ENCODE assay signal across 8 mouse cellular contexts in genomic region chr12:116484991-116485390, GRCm38 (mm10). TPM values are rescaled to one million over a fixed set of nuclear protein-coding genes. Genes with fewer than 3 reads are reported as not detected.
DNase-seq lines count a peak whose midpoint lies in the region; ATAC-seq and TF ChIP-seq lines count a peak whose summit lies in the region.

No protein-coding gene starts in this region.

- H3K9ac ChIP-seq in heart, embryonic 16.5 days (ENCODE audit: low read length) = no peak overlapping the region
- no peak overlapping the region for H3K9ac ChIP-seq in embryonic facial prominence, embryonic 14.5 days (ENCODE audit: low read depth, low read length)
- H3K9ac ChIP-seq in hindbrain, embryonic 16.5 days (ENCODE audit: low read depth, low read length) = peak overlapping the region; percentile 90
- peak overlapping the region; percentile 87; the same call in 1 of the 2 replicates for H3K9ac ChIP-seq in midbrain, postnatal 0 days (replicated peaks; ENCODE audit: low read length, poor library complexity, severe bottlenecking)

- H3K36me3 ChIP-seq in heart, embryonic 16.5 days (ENCODE audit: control insufficient read depth, insufficient read depth) = no peaks in the 10 kb centered on the region
- H3K36me3 ChIP-seq in embryonic facial prominence, embryonic 14.5 days (ENCODE audit: control insufficient read depth, insufficient read depth, low read length) = no peaks in the 10 kb centered on the region
- no peaks in the 10 kb centered on the region for H3K36me3 ChIP-seq in hindbrain, embryonic 16.5 days (ENCODE audit: control insufficient read depth, insufficient read depth, low read length)
- H3K36me3 ChIP-seq in midbrain, postnatal 0 days (ENCODE audit: insufficient read depth, low read length) = no peaks in the 10 kb centered on the region

- no peak for DNase-seq in heart, postnatal 10 days
- no peak for DNase-seq in embryonic facial prominence, embryonic 14.5 days (ENCODE audit: low spot score)
- no peak for DNase-seq in midbrain, postnatal 0 days (ENCODE audit: low spot score)
- no peak for DNase-seq in left cerebral cortex, adult 8-10 months (ENCODE audit: low spot score in 2 of 2)
- DNase-seq in layer of hippocampus, adult 18-20 months (ENCODE audit: low spot score in 2 of 2) = no peak
- DNase-seq in thymus, postnatal 10 days (ENCODE audit: low spot score in 2 of 2) = no peak

- H3K4me1 ChIP-seq in heart, embryonic 16.5 days (ENCODE audit: control insufficient read depth, insufficient read depth, low read length) = peaks cover 5% of the 10 kb centered on the region
- H3K4me1 ChIP-seq in embryonic facial prominence, embryonic 14.5 days (ENCODE audit: control insufficient read depth, insufficient read depth, low read length) = peaks cover 6% of the 10 kb centered on the region; the same call in 1 of the 2 replicates
- peaks cover 7% of the 10 kb centered on the region for H3K4me1 ChIP-seq in hindbrain, embryonic 16.5 days (ENCODE audit: control insufficient read depth, insufficient read depth, low read depth, low read length)
- H3K4me1 ChIP-seq in midbrain, postnatal 0 days (ENCODE audit: insufficient read depth, low read length) = peaks cover 13% of the 10 kb centered on the region; the same call in 1 of the 2 replicates

- peak overlapping the region; percentile 97; the same call in 1 of the 2 replicates for H3K4me2 ChIP-seq in heart, embryonic 16.5 days (ENCODE audit: low read depth, low read length)
- H3K4me2 ChIP-seq in embryonic facial prominence, embryonic 14.5 days (ENCODE audit: low read depth, low read length) = peak overlapping the region; percentile 98
- H3K4me2 ChIP-seq in hindbrain, embryonic 16.5 days (ENCODE audit: low read length) = peak overlapping the region; percentile 87
- peak overlapping the region; percentile 77 for H3K4me2 ChIP-seq in midbrain, postnatal 0 days (ENCODE audit: low read depth, low read length, poor library complexity, severe bottlenecking)

- H3K27ac ChIP-seq in heart, embryonic 16.5 days (ENCODE audit: low read length) = no peak overlapping the region
- no peak overlapping the region for H3K27ac ChIP-seq in embryonic facial prominence, embryonic 14.5 days (replicated peaks; ENCODE audit: low read depth, low read length)
- no peak overlapping the region for H3K27ac ChIP-seq in hindbrain, embryonic 16.5 days (ENCODE audit: low read depth, low read length)
- peak overlapping the region; percentile 88 for H3K27ac ChIP-seq in midbrain, postnatal 0 days (ENCODE audit: low read depth, low read length)

- no peak for ATAC-seq in heart, embryonic 16.5 days (replicated peaks; ENCODE audit: extremely low read depth, insufficient read depth, low FRiP score)
- ATAC-seq in embryonic facial prominence, embryonic 14.5 days (ENCODE audit: low read depth) = no peak
- no peak for ATAC-seq in hindbrain, embryonic 16.5 days
- no peak for ATAC-seq in midbrain, postnatal 0 days (ENCODE audit: low FRiP score)

- no peaks in the 10 kb centered on the region for H3K9me3 ChIP-seq in heart, embryonic 16.5 days (replicated peaks; ENCODE audit: control insufficient read depth, low read length)
- H3K9me3 ChIP-seq in embryonic facial prominence, embryonic 14.5 days (ENCODE audit: control insufficient read depth, low read length) = no peaks in the 10 kb centered on the region
- H3K9me3 ChIP-seq in hindbrain, embryonic 16.5 days (ENCODE audit: control insufficient read depth, low read length) = no peaks in the 10 kb centered on the region
- H3K9me3 ChIP-seq in midbrain, postnatal 0 days (ENCODE audit: low read length) = no peaks in the 10 kb centered on the region

- WGBS in heart, embryonic 16.5 days = 72% methylated on average over 8 of the region's 8 CpGs
- 75% methylated on average over 8 of the region's 8 CpGs for WGBS in embryonic facial prominence, embryonic 14.5 days
- 72% methylated on average over 8 of the region's 8 CpGs for WGBS in hindbrain, embryonic 16.5 days
- 73% methylated on average over 8 of the region's 8 CpGs for WGBS in midbrain, postnatal 0 days

- H3K4me3 ChIP-seq in heart, embryonic 16.5 days (ENCODE audit: low read length) = no peak overlapping the region; the same call in 1 of the 2 replicates
- H3K4me3 ChIP-seq in embryonic facial prominence, embryonic 14.5 days (ENCODE audit: low read depth, low read length) = peak overlapping the region; percentile 52; the same call in 1 of the 2 replicates
- H3K4me3 ChIP-seq in hindbrain, embryonic 16.5 days (ENCODE audit: low read length) = peak overlapping the region; percentile 76
- H3K4me3 ChIP-seq in midbrain, postnatal 0 days (ENCODE audit: low read depth, low read length) = peak overlapping the region; percentile 67

- H3K27me3 ChIP-seq in heart, embryonic 16.5 days (ENCODE audit: control insufficient read depth, insufficient read depth, low read length) = peaks cover 6% of the 10 kb centered on the region; the same call in 1 of the 2 replicates
- H3K27me3 ChIP-seq in embryonic facial prominence, embryonic 14.5 days (replicated peaks; ENCODE audit: control insufficient read depth, insufficient read depth, low read length) = peaks cover 15% of the 10 kb centered on the region
- H3K27me3 ChIP-seq in hindbrain, embryonic 16.5 days (replicated peaks; ENCODE audit: control insufficient read depth, insufficient read depth, low read length) = no peaks in the 10 kb centered on the region
- no peaks in the 10 kb centered on the region for H3K27me3 ChIP-seq in midbrain, postnatal 0 days (ENCODE audit: insufficient read depth, low read length)

- intact Hi-C loops in heart, postnatal 10 days (cut with DNase I) = no loop called here

- no peak for TF ChIP-seq CTCF in midbrain, postnatal 0 days (IDR thresholded peaks at IDR 0.05)

RNA-seq across cellular contexts. Expression of gene Ptprn2, which starts 0.5 kb away (rescaled TPM):
- 0.07 and 0.12 TPM in 2 replicates for polyA plus RNA-seq in heart, embryonic 16.5 days (2015; fragmentation: Nextera tagmentation; extraction: Ambion mirVana)
- total RNA-seq in heart, postnatal 10 days (2021) = under 1 TPM; 0.14 to 0.20 TPM
- polyA plus RNA-seq in embryonic facial prominence, embryonic 14.5 days (2014; fragmentation: Nextera tagmentation; extraction: Ambion mirVana) = 0.30 and 0.65 TPM in 2 replicates
- 11.7 and 12.0 TPM in 2 replicates for polyA plus RNA-seq in hindbrain, embryonic 16.5 days (2015; fragmentation: Nextera tagmentation; extraction: Ambion mirVana)
- total RNA-seq in midbrain, postnatal 0 days (2014; rRNA removed) = 110 and 120 TPM in 2 replicates
- 17.1 and 22.2 TPM in 2 replicates for polyA plus RNA-seq in midbrain, postnatal 0 days (2015; fragmentation: Nextera tagmentation; extraction: Ambion mirVana)
- total RNA-seq in left cerebral cortex, adult 8-10 months (2022) = 100 to 1,000 TPM; 314 to 341 (median 329) TPM
- total RNA-seq in layer of hippocampus, adult 18-20 months (2021) = 100 to 1,000 TPM; 296 to 297 TPM

Comparison
In these comparisons a context has a peak if more than half of its experiments do, and no peak if none do; other contexts are left out.
1. H3K9ac ChIP-seq: peak in hindbrain, embryonic 16.5 days (single experiment) and midbrain, postnatal 0 days (single experiment); none in heart, embryonic 16.5 days (single experiment) and embryonic facial prominence, embryonic 14.5 days (single experiment).
2. RNA of gene Ptprn2, which starts 0.5 kb away (total RNA-seq): 314 to 341 TPM in left cerebral cortex, adult 8-10 months, 296 to 297 TPM in layer of hippocampus, adult 18-20 months and 110 to 120 TPM in midbrain, postnatal 0 days; 0.14 to 0.20 TPM in heart, postnatal 10 days; every median in the first group is over 10 times any median in the second.
3. Peak in every context shown above with its lines, with median percentiles within 50 percentile points of each other: H3K4me2 ChIP-seq.